Mouse (Mus musculus) hindbrain, embryonic 11.5 days (tissue): Measurements from ENCODE around the gene Zcchc8. TPM values are rescaled to one million over a fixed set of nuclear protein-coding genes. Genes with fewer than 3 reads are reported as not detected.

Experiments
- ATAC-seq: fragments of 200-750 bp; cut with Nextera tagmentation; 2 replicates; pipeline ENCODE4 v1.8.0; 2017; ENCODE audit warnings: mild to moderate bottlenecking, moderate TSS enrichment, moderate library complexity; ENCODE audit not compliant: low FRiP score
- DNase-seq: peaks from one replicate; pipeline ENCODE4 v3.0.0-alpha.2; 2015; ENCODE audit warnings: low spot score
- H3K27ac ChIP-seq: fragments of 300-500 bp; sonication (generic); 2 replicates; pipeline ENCODE4 v1.5.1; 2014; ENCODE audit warnings: mild to moderate bottlenecking, low read depth, low read length
- H3K27me3 ChIP-seq: fragments of 300-500 bp; sonication (generic); 2 replicates; pipeline ENCODE4 v1.6.1; 2014; ENCODE audit warnings: mild to moderate bottlenecking, low read length, moderate library complexity, mixed read lengths; ENCODE audit not compliant: control insufficient read depth, insufficient read depth
- H3K36me3 ChIP-seq: fragments of 300-500 bp; sonication (generic); 2 replicates; pipeline ENCODE4 v1.6.1; 2014; ENCODE audit warnings: mild to moderate bottlenecking, low read length, moderate library complexity, mixed read lengths; ENCODE audit not compliant: control insufficient read depth, insufficient read depth
- H3K4me1 ChIP-seq: fragments of 300-500 bp; sonication (generic); replicated peaks from 2 replicates; pipeline ENCODE4 v1.6.1; 2014; ENCODE audit warnings: low read length, mixed read lengths; ENCODE audit not compliant: control insufficient read depth, insufficient read depth
- H3K4me2 ChIP-seq: fragments of 300-500 bp; sonication (generic); replicated peaks from 2 replicates; pipeline ENCODE4 v1.6.1; 2014; ENCODE audit warnings: mild to moderate bottlenecking, low read depth, low read length
- H3K4me3 ChIP-seq: fragments of 300-500 bp; sonication (generic); 2 replicates; pipeline ENCODE4 v1.5.1; 2014; ENCODE audit warnings: low read depth, low read length
- H3K9ac ChIP-seq: fragments of 300-500 bp; sonication (generic); 2 replicates; pipeline ENCODE4 v1.6.1; 2014; ENCODE audit warnings: low read depth, low read length
- H3K9me3 ChIP-seq: fragments of 300-500 bp; sonication (generic); 2 replicates; pipeline ENCODE4 v1.6.1; 2016; ENCODE audit warnings: low read length; ENCODE audit not compliant: control insufficient read depth
- WGBS: fragments of 180-500 bp; shearing (Covaris S2); extraction: QIAGEN DNeasy Blood & Tissue Kit; methylation state at CpG from one replicate; pipeline ENCODE4 v1.1.7; 2014; 5-methylcytosine and 5-hydroxymethylcytosine counted together
- polyA plus RNA-seq: library from polyadenylated mRNA; unstranded; fragments of >200 nt; fragmentation: Nextera tagmentation; extraction: Ambion mirVana; gene quantifications from 2 replicates; pipeline ENCODE4 v1.2.1, GENCODE M21; 2014

Gene Zcchc8
- polyA plus RNA-seq, 1 experiment from 2014 or later, result 83.6 TPM

- no peaks in the 10 kb centered on the region for H3K9me3 ChIP-seq
- no peaks in the 10 kb centered on the region for H3K36me3 ChIP-seq
- 66% methylated on average over 9 of the region's 9 CpGs for WGBS
- no peak overlapping the region for H3K9ac ChIP-seq
- DNase-seq (no peak), ATAC-seq (no peak)
- no peaks in the 10 kb centered on the region for H3K4me1 ChIP-seq
- no peak overlapping the region for H3K4me2 ChIP-seq
- no peak overlapping the region for H3K4me3 ChIP-seq
- no peak overlapping the region for H3K27ac ChIP-seq
- no peaks in the 10 kb centered on the region for H3K27me3 ChIP-seq
Observed at GRCm38 (mm10) chr5:123662059-123662458, 58.8 kb downstream of the Zcchc8 start.

GRCm38 (mm10) chr5:123661602-123662001, 59.3 kb downstream of the Zcchc8 start:
- H3K9me3 ChIP-seq, result no peaks in the 10 kb centered on the region
- DNase-seq, result no peak
- H3K27ac ChIP-seq, result no peak overlapping the region
- H3K36me3 ChIP-seq, result no peaks in the 10 kb centered on the region
- no peaks in the 10 kb centered on the region for H3K27me3 ChIP-seq
- no peak for ATAC-seq
- no peaks in the 10 kb centered on the region for H3K4me1 ChIP-seq
- 83% methylated on average over 3 of the region's 3 CpGs for WGBS
- no peak overlapping the region for H3K4me3 ChIP-seq
- H3K9ac ChIP-seq, result no peak overlapping the region
- H3K4me2 ChIP-seq, result no peak overlapping the region

- Histone ChIP-seq H3K9ac (no peak overlapping the region), H3K4me3 (no peak overlapping the region), H3K4me1 (no peaks in the 10 kb centered on the region), H3K36me3 (0 out of 2 replicates have a peak, but pooled peaks cover 4% of the 10 kb centered on the region), H3K27me3 (no peaks in the 10 kb centered on the region), H3K27ac (no peak overlapping the region), H3K4me2 (no peak overlapping the region), H3K9me3 (no peaks in the 10 kb centered on the region)
- 81% methylated on average over 7 of the region's 7 CpGs for WGBS
- ATAC-seq, result no peak
- no peak for DNase-seq
Observed at GRCm38 (mm10) chr5:123657651-123658050, 63.2 kb downstream of the Zcchc8 start.

- DNase-seq (no peak), ATAC-seq (no peak)
- H3K4me1 ChIP-seq, result no peaks in the 10 kb centered on the region
- WGBS, result 64% methylated on average over 5 of the region's 5 CpGs
- no peaks in the 10 kb centered on the region for H3K9me3 ChIP-seq
- H3K9ac ChIP-seq, result no peak overlapping the region
- H3K4me3 ChIP-seq, result no peak overlapping the region
- no peak overlapping the region for H3K27ac ChIP-seq
- no peaks in the 10 kb centered on the region for H3K27me3 ChIP-seq
- no peak overlapping the region for H3K4me2 ChIP-seq
- H3K36me3 ChIP-seq, result 0 out of 2 replicates have a peak, but pooled peaks cover 4% of the 10 kb centered on the region
Observed at GRCm38 (mm10) chr5:123654937-123655336, 66.0 kb downstream of the Zcchc8 start.

GRCm38 (mm10) chr5:123653287-123653801, 67.6 kb downstream of the Zcchc8 start:
- no peaks in the 10 kb centered on the region for H3K4me1 ChIP-seq
- H3K4me3 ChIP-seq, result no peak overlapping the region
- H3K36me3 ChIP-seq, result 0 out of 2 replicates have a peak, but pooled peaks cover 4% of the 10 kb centered on the region
- no peak overlapping the region for H3K4me2 ChIP-seq
- no peaks in the 10 kb centered on the region for H3K27me3 ChIP-seq
- no peak for DNase-seq
- H3K9me3 ChIP-seq, result no peaks in the 10 kb centered on the region
- no peak for ATAC-seq
- no peak overlapping the region for H3K27ac ChIP-seq
- 94% methylated on average over 11 of the region's 11 CpGs for WGBS
- no peak overlapping the region for H3K9ac ChIP-seq

GRCm38 (mm10) chr5:123650825-123651224, 70.1 kb downstream of the Zcchc8 start:
- no peak overlapping the region for H3K27ac ChIP-seq
- no peaks in the 10 kb centered on the region for H3K27me3 ChIP-seq
- no peaks in the 10 kb centered on the region for H3K4me1 ChIP-seq
- no peak overlapping the region for H3K4me3 ChIP-seq
- H3K36me3 ChIP-seq, result peaks cover 6% of the 10 kb centered on the region; the same call in 1 of the 2 replicates
- WGBS, result 74% methylated on average over 2 of the region's 2 CpGs
- no peak overlapping the region for H3K4me2 ChIP-seq
- ATAC-seq (no peak), DNase-seq (no peak)
- H3K9ac ChIP-seq, result no peak overlapping the region
- H3K9me3 ChIP-seq, result no peaks in the 10 kb centered on the region

Other genes starting within 250 kb of the Zcchc8 start
- 0.26 and 0.39 TPM in 2 replicates for gene Lrrc43, start 231.8 kb downstream of the Zcchc8 start, polyA plus RNA-seq
- not detected in 2 replicates for gene Il31, start 231.6 kb downstream of the Zcchc8 start, polyA plus RNA-seq
- 1.1 and 1.5 TPM in 2 replicates for gene B3gnt4, start 210.6 kb downstream of the Zcchc8 start, polyA plus RNA-seq
- 145 and 146 TPM in 2 replicates for gene Diablo, start 196.9 kb downstream of the Zcchc8 start, polyA plus RNA-seq
- gene Gm49027, start 195.6 kb downstream of the Zcchc8 start, polyA plus RNA-seq, result 0.56 and 0.66 TPM in 2 replicates
- 34.5 and 38.4 TPM in 2 replicates for gene Vps33a, start 148.1 kb downstream of the Zcchc8 start, polyA plus RNA-seq
- gene Clip1, start 36.5 kb downstream of the Zcchc8 start, polyA plus RNA-seq, result 43.8 and 51.2 TPM in 2 replicates
- 165 and 183 TPM in 2 replicates for gene Rsrc2, start 28.3 kb upstream of the Zcchc8 start, polyA plus RNA-seq
- gene Kntc1, start 28.6 kb upstream of the Zcchc8 start, polyA plus RNA-seq, result 27.0 and 30.5 TPM in 2 replicates
- not detected in 2 replicates for gene Hcar2, start 144.4 kb upstream of the Zcchc8 start, polyA plus RNA-seq
- 0.04 and 0.12 TPM in 2 replicates for gene Hcar1, start 158.9 kb upstream of the Zcchc8 start, polyA plus RNA-seq
- gene Denr, start 186.1 kb upstream of the Zcchc8 start, polyA plus RNA-seq, result 154 and 172 TPM in 2 replicates
- gene Gm43518, start 206.3 kb upstream of the Zcchc8 start, polyA plus RNA-seq, result 1.5 and 2.4 TPM in 2 replicates
- gene Ccdc62, start 209.6 kb upstream of the Zcchc8 start, polyA plus RNA-seq, result 4.3 and 5.4 TPM in 2 replicates